Mouse (Mus musculus) kidney, embryonic 15.5 days (tissue): ENCODE data around the gene Lrp11. TPM values are rescaled to one million over a fixed set of nuclear protein-coding genes. Genes with fewer than 3 reads are reported as not detected.

ENCODE experiments used
- ATAC-seq: fragments of 200-750 bp; cut with Nextera tagmentation; replicated peaks from 2 replicates; pipeline ENCODE4 v1.8.0; 2017; ENCODE audit warnings: moderate TSS enrichment; ENCODE audit not compliant: low FRiP score
- H3K27ac ChIP-seq: fragments of 300-500 bp; sonication (generic); 2 replicates; pipeline ENCODE4 v1.5.1; 2015; ENCODE audit warnings: mild to moderate bottlenecking, inconsistent platforms
- H3K27me3 ChIP-seq: fragments of 300-500 bp; sonication (generic); 2 replicates; pipeline ENCODE4 v1.6.1; 2015; ENCODE audit warnings: inconsistent platforms
- H3K36me3 ChIP-seq: fragments of 300-500 bp; sonication (generic); 2 replicates; pipeline ENCODE4 v1.6.1; 2015; ENCODE audit warnings: inconsistent platforms
- H3K4me1 ChIP-seq: fragments of 300-500 bp; sonication (generic); 2 replicates; pipeline ENCODE4 v1.6.1; 2015; ENCODE audit warnings: inconsistent platforms
- H3K4me2 ChIP-seq: fragments of 300-500 bp; sonication (generic); 2 replicates; pipeline ENCODE4 v1.6.1; 2015; ENCODE audit warnings: moderate library complexity, mild to moderate bottlenecking, inconsistent platforms
- H3K4me3 ChIP-seq: fragments of 300-500 bp; sonication (generic); replicated peaks from 2 replicates; pipeline ENCODE4 v1.5.1; 2015; ENCODE audit warnings: mild to moderate bottlenecking, inconsistent platforms
- H3K9ac ChIP-seq: fragments of 300-500 bp; sonication (generic); 2 replicates; pipeline ENCODE4 v1.6.1; 2015; ENCODE audit warnings: mild to moderate bottlenecking, inconsistent platforms
- H3K9me3 ChIP-seq: fragments of 300-500 bp; sonication (generic); replicated peaks from 2 replicates; pipeline ENCODE4 v1.6.1; 2016; ENCODE audit warnings: inconsistent platforms
- WGBS: fragments of 180-500 bp; shearing (Covaris S2); methylation state at CpG from one replicate; pipeline ENCODE4 v1.1.7; 2015; ENCODE audit warnings: mixed read lengths; 5-methylcytosine and 5-hydroxymethylcytosine counted together
- polyA plus RNA-seq: library from polyadenylated mRNA; unstranded; fragments of >200 nt; fragmentation: Nextera tagmentation; extraction: Ambion mirVana; gene quantifications from 2 replicates; pipeline ENCODE4 v1.2.1, GENCODE M21; 2015

Gene Lrp11
- polyA plus RNA-seq, 1 experiment from 2014 or later: 2.4 TPM

- H3K27ac ChIP-seq: no peak overlapping the region
- peaks cover 40% of the 10 kb centered on the region for H3K36me3 ChIP-seq
- 88% methylated on average over 5 of the region's 5 CpGs for WGBS
- H3K27me3 ChIP-seq: no peaks in the 10 kb centered on the region
- no peaks in the 10 kb centered on the region for H3K4me1 ChIP-seq
- no peak overlapping the region for H3K9ac ChIP-seq
- no peak overlapping the region for H3K4me2 ChIP-seq
- no peak for ATAC-seq
- no peak overlapping the region for H3K4me3 ChIP-seq
- H3K9me3 ChIP-seq: no peaks in the 10 kb centered on the region
These were observed 40.7 kb downstream of the Lrp11 start for GRCm38 (mm10) chr10:7630286-7630685.

DNA sequence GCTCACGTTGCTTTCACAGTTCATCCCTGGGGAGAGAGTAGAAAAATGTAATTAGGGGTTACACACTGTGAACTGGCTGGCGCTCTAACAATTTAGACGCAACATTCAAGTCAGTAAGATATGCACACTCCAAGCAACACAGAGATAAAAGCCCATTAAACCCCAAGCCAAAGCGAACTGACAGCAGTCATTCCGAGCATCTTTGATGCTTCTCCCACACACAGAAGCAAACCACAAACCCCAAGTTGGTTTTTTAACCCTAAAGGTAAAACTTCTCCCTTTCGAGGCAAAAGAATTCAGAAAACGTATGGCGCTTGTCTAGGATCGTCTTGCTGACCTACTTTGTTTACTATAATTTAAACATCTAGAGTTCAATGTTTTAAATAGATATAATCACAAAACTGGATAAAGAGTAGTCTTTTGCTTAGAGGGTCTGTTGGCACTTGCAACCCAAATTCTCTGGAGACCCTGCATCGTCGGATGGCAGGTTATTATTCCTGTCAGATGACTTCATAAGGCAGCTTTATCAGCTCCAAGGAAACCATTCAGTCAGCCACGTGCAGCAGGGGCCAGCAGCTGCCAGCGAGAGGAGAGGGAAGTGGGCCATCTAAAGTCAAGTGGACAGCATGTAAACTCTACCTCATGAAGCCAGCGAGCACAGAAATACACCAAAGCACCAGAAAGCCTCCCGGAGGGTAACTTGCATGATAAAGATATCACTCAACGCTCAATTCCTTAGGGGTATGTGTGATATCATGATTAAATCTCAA is 41.5 kb downstream of the Lrp11 start:
- Histone ChIP-seq H3K36me3 (peaks cover 40% of the 10 kb centered on the region), H3K27me3 (no peaks in the 10 kb centered on the region), H3K4me1 (no peaks in the 10 kb centered on the region), H3K27ac (no peak overlapping the region), H3K4me2 (no peak overlapping the region), H3K4me3 (no peak overlapping the region), H3K9me3 (no peaks in the 10 kb centered on the region), H3K9ac (no peak overlapping the region)
- ATAC-seq: no peak
- WGBS: 85% methylated on average over 16 of the region's 16 CpGs

DNA sequence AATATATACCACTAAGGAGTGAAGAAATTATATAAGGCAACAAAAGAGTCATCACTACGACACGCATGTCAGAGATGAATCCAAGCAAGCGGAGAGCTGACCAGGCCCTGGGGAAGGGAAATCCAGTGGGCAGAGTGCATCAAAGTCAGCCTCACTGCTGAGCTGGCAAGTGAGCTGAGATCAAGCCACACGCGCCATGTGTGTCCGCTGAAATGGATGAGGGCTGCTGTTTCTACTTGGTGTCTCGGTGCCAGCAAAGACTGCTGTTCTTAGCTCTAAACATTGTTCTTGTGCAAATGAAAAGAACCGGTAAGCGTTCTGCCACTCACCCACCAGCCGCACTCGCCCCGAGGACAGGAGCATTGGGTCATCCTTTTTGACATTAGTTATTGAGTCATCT is 50.8 kb downstream of the Lrp11 start:
- H3K9ac ChIP-seq: no peak overlapping the region
- H3K4me3 ChIP-seq: no peak overlapping the region
- ATAC-seq: no peak
- 95% methylated on average over 12 of the region's 12 CpGs for WGBS
- H3K27me3 ChIP-seq: no peaks in the 10 kb centered on the region
- H3K9me3 ChIP-seq: no peaks in the 10 kb centered on the region
- H3K4me1 ChIP-seq: no peaks in the 10 kb centered on the region
- peaks cover 77% of the 10 kb centered on the region for H3K36me3 ChIP-seq
- H3K27ac ChIP-seq: no peak overlapping the region
- no peak overlapping the region for H3K4me2 ChIP-seq

DNA sequence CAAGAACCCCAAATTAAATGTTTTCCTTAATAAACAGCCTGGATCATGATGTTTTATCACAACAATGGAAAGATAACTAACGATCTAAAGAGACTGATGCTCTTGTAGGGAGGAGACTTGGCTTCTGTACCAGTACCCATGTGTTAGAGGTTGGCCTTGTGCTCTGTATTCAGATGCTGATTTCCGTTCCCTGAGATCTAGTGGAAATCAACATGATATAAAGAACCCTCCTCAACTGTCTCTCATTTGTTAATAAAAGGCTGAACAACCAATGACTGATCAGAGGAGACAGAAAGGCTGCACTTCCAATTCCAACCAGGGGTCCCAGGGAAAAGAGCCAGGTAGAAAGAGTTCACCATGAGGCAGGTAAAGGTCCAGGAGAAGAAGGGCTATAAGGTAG is 56.3 kb downstream of the Lrp11 start:
- Histone ChIP-seq H3K36me3 (peaks cover 68% of the 10 kb centered on the region), H3K9ac (no peak overlapping the region), H3K4me1 (no peaks in the 10 kb centered on the region), H3K27me3 (no peaks in the 10 kb centered on the region), H3K9me3 (no peaks in the 10 kb centered on the region), H3K4me2 (no peak overlapping the region), H3K27ac (no peak overlapping the region), H3K4me3 (no peak overlapping the region)
- ATAC-seq: no peak
- WGBS: 90% methylated on average over 2 of the region's 2 CpGs

DNA sequence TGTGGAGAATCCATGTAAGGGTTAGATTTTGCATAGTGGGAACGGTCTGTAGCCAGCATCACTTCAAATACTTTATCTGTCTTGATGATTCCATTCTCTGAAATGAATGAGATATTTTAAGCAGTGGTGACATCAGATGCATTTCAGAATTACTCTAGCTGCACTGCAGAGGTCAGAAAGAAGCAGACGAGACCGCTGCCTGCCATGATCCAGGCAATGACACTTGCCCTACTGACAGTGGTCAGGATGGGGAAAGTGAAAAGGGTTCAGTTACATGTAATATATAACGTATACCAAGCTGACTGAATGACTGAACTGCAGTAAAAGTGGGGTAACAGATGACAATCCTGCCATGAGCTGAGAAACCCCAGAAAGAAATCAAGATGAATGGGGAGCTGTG is 59.5 kb downstream of the Lrp11 start:
- Histone ChIP-seq H3K36me3 (peaks cover 40% of the 10 kb centered on the region), H3K27ac (no peak overlapping the region), H3K9ac (no peak overlapping the region), H3K9me3 (no peaks in the 10 kb centered on the region), H3K4me3 (no peak overlapping the region), H3K4me2 (no peak overlapping the region), H3K4me1 (no peaks in the 10 kb centered on the region), H3K27me3 (no peaks in the 10 kb centered on the region)
- ATAC-seq: no peak
- 70% methylated on average over 4 of the region's 4 CpGs for WGBS

DNA sequence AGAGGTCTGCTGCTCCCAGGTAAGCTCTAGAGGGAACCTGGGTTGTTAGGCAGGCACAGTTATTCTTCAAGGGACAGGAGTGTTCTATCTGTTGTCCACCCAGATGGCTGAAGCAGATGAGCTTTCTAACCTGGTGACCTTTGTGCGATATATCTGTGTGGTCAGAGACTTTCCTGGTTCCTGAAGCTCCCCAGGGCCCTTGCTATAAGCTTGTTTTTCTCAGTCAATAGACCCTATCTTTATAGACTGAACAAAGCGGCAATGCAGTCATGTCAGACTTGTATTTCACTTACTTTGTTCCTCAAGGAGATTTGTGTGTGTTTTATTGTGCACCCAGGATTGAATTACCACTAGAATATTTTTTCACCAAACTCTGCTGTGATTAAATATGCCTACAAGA is 61.5 kb downstream of the Lrp11 start:
- Histone ChIP-seq H3K36me3 (peaks cover 31% of the 10 kb centered on the region), H3K27ac (no peak overlapping the region), H3K4me3 (no peak overlapping the region), H3K27me3 (no peaks in the 10 kb centered on the region), H3K4me1 (no peaks in the 10 kb centered on the region), H3K9ac (no peak overlapping the region), H3K4me2 (no peak overlapping the region), H3K9me3 (no peaks in the 10 kb centered on the region)
- 47% methylated on average over 2 of the region's 2 CpGs for WGBS
- peak; percentile 62; the same call in 1 of the 2 replicates for ATAC-seq

DNA sequence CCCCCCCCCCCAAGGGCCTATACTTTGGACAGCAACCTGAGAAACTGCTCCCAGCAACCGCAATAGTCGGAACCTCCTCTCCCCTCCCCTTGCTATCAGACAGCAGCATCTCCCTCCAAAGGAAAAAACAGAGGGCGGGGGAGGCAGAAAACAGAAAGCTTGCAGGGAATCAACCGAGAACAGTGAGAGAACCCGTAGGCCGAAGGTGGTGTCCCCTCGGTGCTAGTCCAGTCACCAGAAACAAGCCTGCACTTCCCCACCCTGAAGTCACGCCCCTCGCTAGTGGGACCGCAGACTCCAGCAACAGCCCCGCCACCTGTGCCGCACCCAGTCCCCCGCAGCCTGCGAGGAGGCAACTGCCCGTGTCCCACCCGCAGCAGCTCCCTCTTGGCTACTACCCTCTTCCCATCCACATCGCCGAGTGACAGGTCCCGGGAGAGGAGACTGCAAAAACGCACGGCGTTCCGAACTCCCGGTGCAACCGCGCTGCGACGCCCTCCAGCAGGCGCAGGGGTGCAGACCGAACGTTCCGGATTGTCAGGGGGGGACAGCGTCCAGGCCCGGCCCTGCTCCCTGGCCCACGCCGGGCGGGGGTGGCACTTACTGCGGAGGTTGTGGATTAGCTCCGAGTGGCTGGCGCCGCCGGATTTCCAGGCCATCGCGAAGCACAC is 73.0 kb downstream of the Lrp11 start:
- under 1% methylated on average over 44 of the region's 44 CpGs for WGBS
- peak; percentile 86 for ATAC-seq
- H3K4me3 ChIP-seq: peak overlapping the region; percentile 73
- peak overlapping the region; percentile 71 for H3K4me2 ChIP-seq
- H3K27ac ChIP-seq: peak overlapping the region; percentile 97
- H3K4me1 ChIP-seq: peaks cover 11% of the 10 kb centered on the region
- no peaks in the 10 kb centered on the region for H3K36me3 ChIP-seq
- no peaks in the 10 kb centered on the region for H3K27me3 ChIP-seq
- peak overlapping the region; percentile 91 for H3K9ac ChIP-seq
- H3K9me3 ChIP-seq: no peaks in the 10 kb centered on the region

DNA sequence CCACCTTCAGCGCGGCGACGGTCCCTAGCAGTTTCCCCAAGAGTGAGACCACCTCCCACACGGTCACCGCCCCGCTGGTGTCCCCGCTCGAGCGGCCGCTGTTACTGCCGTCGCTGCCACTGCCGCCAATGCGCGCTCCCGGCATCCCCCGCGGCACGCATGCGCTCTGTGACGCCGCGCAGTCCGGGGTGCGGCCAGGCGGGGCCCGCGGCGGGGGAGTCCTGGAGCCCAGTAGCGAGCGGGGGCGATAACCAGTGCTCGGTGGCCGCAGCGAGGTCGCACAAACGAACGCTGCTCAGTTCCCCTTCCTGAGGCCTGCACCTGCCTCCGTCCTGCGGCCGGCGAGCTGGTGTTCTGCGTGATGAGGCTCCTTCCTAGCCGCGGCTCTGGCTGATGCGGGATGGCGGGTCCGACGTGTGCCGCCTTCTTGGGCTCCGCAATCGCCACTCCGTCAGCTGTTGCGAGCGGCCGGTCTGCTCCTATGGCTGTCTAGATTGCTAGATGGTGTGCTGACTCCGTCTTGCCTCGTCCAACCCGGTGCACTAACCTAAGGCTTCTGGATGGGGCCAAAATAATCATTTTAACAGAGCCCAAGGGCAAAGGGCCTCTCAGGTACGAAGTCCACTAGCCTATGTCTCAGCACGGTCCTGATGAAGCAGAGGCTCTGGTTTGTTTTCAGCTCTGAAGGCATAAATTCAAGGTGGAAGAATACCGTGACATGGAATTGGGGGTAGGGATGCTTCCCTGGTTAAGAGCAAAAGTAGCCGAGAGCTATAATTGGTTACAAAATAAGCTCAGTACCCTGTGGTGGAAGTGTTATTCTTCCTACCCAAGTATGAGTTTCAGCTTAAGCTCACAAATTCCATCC is 73.8 kb downstream of the Lrp11 start:
- peak overlapping the region; percentile 71 for H3K4me2 ChIP-seq
- ATAC-seq: peak; percentile 94
- peak overlapping the region; percentile 97 for H3K27ac ChIP-seq
- peak overlapping the region; percentile 73 for H3K4me3 ChIP-seq
- H3K36me3 ChIP-seq: no peaks in the 10 kb centered on the region
- H3K9me3 ChIP-seq: no peaks in the 10 kb centered on the region
- H3K27me3 ChIP-seq: no peaks in the 10 kb centered on the region
- peak overlapping the region; percentile 91 for H3K9ac ChIP-seq
- peaks cover 17% of the 10 kb centered on the region for H3K4me1 ChIP-seq
- WGBS: under 1% methylated on average over 64 of the region's 64 CpGs

DNA sequence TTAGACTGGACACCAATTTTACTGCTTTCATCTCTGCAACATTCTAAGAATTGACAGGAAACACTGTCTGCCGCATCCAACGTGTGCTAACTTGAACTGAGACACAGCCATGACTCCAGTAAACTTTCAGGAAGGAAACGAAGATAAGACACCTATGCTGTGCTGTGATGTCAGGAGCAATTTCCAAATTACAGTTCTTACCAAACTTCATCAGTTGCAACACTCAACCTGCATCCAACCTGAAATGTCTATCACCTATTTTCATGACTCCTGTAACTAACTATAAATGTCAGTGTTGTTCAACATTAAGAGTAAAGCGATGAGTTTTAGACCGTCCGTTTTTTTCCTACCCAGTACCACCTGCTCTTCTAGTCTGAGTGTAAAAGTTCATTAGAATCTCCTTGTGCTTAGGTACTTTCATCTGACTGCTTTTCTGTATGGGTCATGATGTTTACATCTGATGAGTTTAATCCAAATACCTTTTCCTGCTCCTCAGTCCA is 74.5 kb downstream of the Lrp11 start:
- no peak for ATAC-seq
- peak overlapping the region; percentile 71 for H3K4me2 ChIP-seq
- WGBS: 57% methylated on average over 6 of the region's 6 CpGs
- H3K9ac ChIP-seq: peak overlapping the region; percentile 91
- H3K4me3 ChIP-seq: peak overlapping the region; percentile 73
- H3K9me3 ChIP-seq: no peaks in the 10 kb centered on the region
- no peaks in the 10 kb centered on the region for H3K36me3 ChIP-seq
- H3K27ac ChIP-seq: no peak overlapping the region
- no peaks in the 10 kb centered on the region for H3K27me3 ChIP-seq
- H3K4me1 ChIP-seq: peaks cover 20% of the 10 kb centered on the region

GRCm38 (mm10) chr10:7664889-7665288 is 75.3 kb downstream of the Lrp11 start:
- Histone ChIP-seq H3K4me1 (peaks cover 20% of the 10 kb centered on the region), H3K36me3 (peaks cover 6% of the 10 kb centered on the region), H3K27me3 (no peaks in the 10 kb centered on the region), H3K9ac (no peak overlapping the region), H3K4me3 (no peak overlapping the region), H3K9me3 (no peaks in the 10 kb centered on the region), H3K4me2 (no peak overlapping the region), H3K27ac (no peak overlapping the region)
- 94% methylated on average over 1 of the region's 1 CpGs for WGBS
- ATAC-seq: no peak

DNA sequence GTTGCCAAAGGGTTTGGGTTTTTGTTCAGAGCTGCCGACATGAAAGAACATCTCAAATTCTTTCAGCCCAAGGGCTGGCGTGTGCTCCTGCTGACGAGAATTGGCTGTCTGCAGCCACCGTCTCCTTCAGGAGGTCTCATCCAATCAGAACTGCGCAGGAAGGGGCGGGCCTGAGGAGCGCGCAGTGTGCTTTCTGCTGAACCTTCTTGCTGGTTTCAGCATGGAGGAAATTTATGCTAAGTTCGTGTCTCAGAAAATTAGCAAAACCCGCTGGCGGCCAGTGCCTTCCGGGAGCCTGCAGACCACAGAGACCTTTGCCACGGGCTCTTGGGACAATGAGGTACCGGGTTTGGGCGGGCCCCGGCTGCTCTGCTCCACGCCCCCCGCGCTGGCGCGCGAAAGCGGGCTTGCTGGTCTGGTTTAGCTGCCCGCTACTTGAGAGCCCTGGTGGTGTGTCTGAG is 77.8 kb downstream of the Lrp11 start, which contains the start of gene Nup43:
Gene Nup43, plus strand, starts transcription at position 162 of the 461 bp plus-strand sequence.
- Histone ChIP-seq H3K27me3 (no peaks in the 10 kb centered on the region), H3K36me3 (peaks cover 28% of the 10 kb centered on the region), H3K9ac (peak within 1 kb of the TSS; percentile 71), H3K4me1 (peaks cover 17% of the 10 kb centered on the region), H3K9me3 (no peaks in the 10 kb centered on the region), H3K4me3 (peak within 1 kb of the TSS; percentile 77), H3K4me2 (peak within 1 kb of the TSS; percentile 63), H3K27ac (peak within 1 kb of the TSS; percentile 90)
- 0% methylated on average over 24 of the region's 24 CpGs for WGBS
- ATAC-seq: peak; percentile 82
